Mouse (Mus musculus) bone marrow macrophage, adult 2 months (primary cell): ENCODE data around the gene Klhl25.

Experiments
- CTCF ChIP-seq: IDR thresholded peaks from 2 replicates; pipeline ENCODE4 v1.5.1; 2012; ENCODE audit warnings: low read depth, mild to moderate bottlenecking, low read length, moderate library complexity
- POLR2A ChIP-seq: IDR thresholded peaks from 2 replicates; pipeline ENCODE4 v1.6.1; 2012; ENCODE audit warnings: mild to moderate bottlenecking, low read depth, low read length, borderline replicate concordance

DNA sequence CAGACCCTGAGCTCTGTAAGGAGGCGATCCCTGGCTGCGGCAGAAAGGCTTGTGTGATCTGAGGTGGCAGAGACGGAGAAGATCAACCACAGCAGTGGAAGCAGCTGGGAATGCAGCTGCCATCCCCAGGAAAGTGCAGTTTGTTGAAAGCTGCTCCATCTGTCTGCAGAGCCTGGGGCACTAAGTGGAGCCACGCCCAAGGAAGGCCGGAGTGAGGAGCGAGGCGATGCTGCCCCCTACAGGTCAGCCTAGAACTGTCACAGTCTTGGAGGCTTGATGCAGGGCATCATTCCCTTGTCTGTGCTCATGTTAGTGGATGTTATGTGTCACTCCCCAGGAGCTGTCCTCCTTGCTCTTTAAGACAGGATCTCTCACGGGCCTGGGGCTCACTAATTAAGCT lies 32.5 kb downstream of the Klhl25 start:
- peak; percentile 44 for TF ChIP-seq CTCF
- no peak for TF ChIP-seq POLR2A
